Mouse (Mus musculus) ovary, postnatal 14 days (tissue): ENCODE data around the gene Pam.

Experiments used
- DNase-seq: peaks from one replicate; pipeline ENCODE4 v3.0.0; 2022; ENCODE audit warnings: low spot score

The Pam gene

DNA sequence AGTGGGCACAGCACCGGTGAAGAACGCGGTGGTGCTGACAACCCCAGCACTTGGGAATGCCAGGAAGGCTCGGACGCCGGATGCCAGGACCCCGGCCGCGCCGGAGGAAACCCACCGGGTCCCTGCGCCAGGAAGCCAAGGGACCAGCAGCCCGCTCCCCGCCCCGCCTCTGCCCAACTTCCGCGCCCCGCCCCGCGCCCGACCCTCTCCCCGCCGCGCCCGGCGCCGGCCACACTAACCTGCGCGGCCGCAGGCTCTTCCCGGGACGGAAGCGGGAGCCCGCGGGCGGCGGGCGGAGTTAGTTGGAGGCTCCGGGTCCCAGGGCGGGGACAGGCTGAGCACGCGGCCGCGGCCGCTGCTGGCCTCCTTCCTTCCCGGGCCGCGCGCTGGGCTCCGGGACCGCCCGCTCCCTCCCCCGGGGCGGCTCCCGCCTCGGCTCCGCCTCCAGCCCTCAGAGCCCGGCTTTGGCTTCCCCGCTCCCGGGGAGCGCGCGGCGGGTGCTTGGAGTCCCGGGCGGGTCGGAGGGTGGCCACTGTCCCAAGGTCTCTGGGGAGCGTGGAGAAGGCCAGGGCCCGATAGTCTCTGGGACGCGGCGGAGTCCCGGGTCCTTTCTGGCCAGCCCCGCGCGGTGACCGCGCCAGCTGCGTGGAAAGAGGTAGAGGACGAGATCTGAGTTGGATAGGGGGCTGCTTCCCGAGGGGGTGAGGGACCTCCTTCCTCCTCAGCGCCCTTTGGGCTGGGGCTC, at the start of gene Pam:
Gene Pam (minus strand): TSS at position 401 of the 745 bp plus-strand sequence.
- DNase-seq = peak; percentile 69

- DNase-seq = no peak
Observed at GRCm38 (mm10) chr1:98144845-98145244, 49.4 kb upstream of the Pam start.

DNA sequence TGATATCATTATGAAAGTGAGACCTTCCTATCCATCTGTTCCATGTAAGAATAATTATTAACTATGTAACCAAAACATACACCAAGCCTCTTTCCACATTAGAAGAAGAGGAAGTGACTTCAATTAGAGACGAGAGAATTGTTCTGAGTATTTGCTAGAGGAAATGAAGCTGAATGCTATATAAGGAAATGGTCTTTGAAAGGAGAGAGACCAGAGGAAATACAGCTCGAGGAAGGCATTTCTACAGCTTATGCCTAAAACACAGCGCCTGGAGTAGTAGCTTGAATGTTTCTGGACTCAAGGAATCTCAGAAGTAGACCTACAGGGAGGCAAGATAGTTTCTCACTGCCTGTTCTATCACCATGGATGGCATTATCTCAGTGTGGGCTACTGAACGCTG, 35.8 kb upstream of the Pam start:
- no peak for DNase-seq

DNA sequence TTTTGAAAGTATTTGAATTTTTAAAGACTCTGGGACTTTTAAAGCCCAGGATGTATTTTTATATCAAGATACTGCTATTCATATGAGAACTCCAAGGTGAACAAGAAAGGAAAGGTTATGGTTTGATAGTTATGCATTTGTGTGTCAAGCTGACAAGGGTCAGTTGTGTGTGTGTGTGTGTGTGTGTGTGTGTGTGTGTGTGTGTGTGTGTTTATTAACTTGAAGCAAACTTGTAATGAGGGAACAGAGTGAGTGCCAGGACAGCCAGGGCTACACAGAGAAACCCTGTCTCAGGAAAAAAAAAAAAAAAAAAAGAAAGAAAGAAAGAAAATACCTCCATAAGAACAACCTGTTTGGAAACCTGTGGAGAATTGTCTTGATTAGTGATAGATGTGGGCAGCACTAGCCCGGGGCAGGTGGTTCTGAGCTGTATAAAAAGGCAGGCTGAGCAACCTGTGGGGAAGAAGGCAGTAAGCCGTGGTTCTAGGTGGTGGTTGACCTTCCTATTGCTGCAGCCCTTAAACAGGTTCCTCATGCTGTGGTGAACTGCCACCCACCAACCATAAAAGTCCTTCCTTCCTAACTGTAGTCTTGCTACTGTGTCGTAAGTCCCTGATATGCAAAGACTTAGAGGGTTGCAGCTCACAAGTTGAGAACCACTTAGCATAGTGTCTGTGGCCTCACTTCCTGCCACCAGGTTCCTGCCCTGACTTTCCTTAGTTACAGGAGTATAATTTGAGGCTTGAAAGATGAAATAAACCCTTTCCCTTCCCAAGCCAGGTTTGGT, 34.3 kb upstream of the Pam start:
- DNase-seq = no peak

DNA sequence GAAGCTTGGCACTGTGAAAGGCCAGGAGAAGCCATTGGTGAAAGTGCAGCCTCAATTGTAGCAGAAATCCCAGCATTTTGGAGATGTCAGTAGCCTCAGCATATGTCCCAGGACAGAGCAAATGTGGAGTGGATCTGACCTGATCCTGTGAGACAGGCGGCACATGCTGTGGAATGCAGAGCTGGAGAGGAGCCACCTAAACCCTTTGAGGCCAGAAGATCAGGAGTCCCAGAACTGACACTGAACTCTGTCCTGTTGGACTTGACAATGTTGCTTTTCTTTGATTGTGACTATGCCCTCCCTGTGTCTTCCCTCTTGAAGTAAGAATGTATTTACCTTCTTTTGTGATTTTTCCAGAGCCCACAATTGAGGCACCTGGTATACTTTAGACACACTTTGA, 33.7 kb upstream of the Pam start:
- DNase-seq = no peak

GRCm38 (mm10) chr1:98128338-98129096, 33.1 kb upstream of the Pam start:
- no peak for DNase-seq

DNA sequence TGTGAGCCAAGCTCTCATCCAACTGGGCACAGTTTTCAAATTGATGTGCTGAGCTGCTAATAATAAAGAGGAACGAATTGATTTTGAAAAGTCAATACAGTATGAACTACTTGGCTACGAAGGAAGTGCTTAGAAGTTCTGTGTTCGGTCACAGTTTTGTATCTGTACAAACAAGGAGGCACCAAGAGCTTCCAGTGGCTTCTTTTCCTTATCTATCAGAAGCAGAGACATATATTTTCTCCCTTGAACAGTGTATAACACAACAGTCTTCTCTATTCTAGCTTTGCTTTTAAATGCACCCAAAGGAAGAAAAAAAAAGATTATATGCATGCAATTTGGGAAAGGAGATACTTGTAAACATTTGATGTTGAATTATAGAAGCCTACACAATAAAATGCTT, 30.8 kb upstream of the Pam start:
- no peak for DNase-seq

GRCm38 (mm10) chr1:98124727-98125126, 29.3 kb upstream of the Pam start:
- DNase-seq = no peak

DNA sequence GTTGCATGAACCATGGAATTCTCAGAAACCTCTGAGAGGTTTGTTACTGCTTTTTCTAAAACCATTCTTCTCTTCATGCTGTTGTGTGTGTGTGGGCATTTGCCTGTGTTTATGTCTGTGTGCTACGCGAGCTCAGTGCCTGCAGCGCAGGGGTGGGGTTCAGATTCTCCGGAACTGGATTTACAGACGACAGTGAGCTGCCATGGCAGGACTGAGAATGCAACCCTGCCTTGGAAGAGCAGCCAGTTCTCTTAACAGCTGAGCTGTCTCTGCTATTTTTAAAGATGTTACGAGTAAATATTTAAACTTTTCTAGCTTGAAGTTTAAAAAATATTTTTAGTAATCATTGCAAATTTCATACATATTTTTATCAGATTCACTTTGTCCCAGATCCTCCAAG, 24.1 kb upstream of the Pam start:
- no peak for DNase-seq

DNA sequence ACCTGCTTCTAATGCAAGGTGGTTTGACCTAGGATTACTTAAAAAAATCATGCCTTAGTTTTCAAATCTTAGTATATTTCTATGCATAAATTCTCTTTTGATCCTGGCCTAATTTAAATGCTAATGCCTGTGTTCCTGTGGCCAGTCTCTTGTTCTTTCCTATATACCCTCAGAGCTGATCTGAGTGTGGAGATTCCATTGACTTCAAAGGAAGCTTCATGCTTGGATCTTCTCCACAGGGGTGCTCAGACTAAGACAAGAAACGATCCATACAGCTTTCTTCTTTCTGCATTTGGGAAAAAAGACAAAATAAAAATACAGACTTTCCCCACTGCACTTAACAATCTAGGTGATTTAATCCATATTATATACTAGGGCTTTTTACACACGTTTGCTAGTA, 12.2 kb upstream of the Pam start:
- DNase-seq = no peak

DNA sequence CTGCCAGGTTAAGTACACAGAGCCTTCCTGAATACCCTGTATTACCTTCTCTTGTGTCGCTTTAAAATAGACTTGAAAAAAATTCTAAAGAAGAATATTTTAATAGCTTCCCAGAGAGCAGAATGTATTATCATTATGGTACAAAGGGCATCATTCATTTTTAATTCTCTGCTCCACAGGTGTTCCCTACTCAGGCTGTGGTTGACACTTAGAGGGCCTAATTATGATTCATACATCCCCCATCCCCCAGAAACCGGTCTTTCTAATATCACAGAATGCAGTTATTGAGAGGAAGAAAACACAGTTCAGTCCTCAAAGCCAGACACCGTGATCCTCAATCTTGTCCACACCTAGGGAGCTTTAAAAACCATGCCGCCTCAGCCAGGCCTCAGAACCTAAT, 4.0 kb upstream of the Pam start:
- no peak for DNase-seq

DNA sequence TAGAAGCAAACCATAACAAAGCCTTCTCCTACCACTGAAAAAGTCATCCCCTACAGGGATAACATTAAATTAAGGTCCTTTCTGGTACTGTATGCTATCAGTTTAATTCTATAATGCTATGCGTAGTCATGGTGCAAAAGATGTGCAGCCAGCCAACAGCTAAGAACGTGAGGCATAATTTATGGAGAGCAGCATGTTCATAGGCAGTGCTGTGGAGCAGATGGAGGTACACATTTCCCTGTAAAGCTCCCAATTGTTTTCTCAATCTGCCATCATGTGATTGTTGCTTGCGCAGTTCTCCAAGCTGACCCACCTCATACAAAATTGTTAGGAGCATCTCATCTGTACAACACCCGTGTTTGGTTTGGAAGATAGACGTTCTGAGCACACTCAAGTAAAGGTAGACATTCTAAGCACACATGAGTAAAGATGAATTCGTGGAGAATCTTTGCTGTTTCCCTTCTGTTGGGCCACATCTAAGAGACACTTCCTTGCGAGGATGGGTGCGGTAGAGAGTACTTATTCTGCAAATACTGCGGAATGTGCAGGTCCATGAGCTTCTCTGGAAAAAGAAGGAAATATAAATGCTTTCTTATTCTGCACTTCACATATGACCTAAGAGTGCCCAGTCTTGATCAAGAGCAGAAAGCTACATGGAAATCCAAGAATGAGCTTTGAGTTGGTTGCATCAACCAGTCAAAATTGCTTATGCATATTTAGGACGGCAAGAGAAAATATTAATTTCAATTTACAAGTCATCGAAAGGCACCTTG, 2.7 kb upstream of the Pam start:
- no peak for DNase-seq

DNA sequence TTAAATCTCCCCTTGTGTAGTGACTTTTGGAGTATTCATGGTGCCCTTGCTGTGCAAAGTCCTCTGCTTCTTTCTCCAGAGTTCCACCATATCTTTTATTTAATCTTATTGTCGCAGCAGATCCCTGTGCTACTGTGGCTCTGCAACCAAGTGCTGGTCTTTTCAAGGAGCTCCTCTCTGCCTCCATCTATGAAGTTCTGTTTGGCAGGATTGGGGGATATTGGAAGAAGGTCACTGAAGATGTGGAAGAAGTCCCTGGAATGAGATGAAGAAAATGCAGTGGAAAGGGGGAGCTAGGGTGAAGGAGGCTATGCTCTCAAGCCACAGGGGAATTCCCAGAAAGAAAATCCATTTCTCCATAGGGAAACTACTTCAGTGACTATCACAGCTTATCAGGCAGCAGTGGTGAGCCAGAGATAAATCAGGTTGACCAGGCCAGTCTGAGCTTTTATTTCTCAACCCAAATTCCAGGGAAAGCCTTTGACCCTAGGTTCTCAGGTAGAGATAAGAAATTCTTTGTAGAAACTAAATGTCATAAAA, 1.0 kb upstream of the Pam start:
- DNase-seq = no peak

GRCm38 (mm10) chr1:98095991-98096330, 515 bp upstream of the Pam start:
- no peak for DNase-seq

DNA sequence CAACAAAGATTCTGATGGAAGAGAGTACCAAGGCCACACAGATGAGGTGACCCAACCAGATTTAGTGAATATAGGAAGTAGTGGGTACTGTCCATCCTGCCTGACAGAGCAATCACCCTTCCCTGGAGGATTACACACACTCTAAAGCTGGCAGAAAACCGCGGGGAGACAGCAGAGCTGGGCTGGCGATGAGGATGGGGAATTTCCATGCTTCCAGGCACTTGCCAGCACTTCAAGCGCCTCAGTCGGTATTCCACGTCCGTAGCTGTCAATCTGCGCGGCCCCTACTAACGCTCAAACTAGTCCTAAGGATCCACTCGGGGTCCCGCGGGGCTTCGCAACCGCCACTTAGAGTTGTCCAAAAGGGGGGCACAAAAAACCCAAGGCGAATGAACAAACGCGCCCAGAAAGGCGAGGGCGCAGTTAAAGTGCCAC, 618 bp downstream of the Pam start:
- peak; percentile 18 for DNase-seq

- no peak for DNase-seq
Observed at GRCm38 (mm10) chr1:98089336-98089975, 6.0 kb downstream of the Pam start.

DNA sequence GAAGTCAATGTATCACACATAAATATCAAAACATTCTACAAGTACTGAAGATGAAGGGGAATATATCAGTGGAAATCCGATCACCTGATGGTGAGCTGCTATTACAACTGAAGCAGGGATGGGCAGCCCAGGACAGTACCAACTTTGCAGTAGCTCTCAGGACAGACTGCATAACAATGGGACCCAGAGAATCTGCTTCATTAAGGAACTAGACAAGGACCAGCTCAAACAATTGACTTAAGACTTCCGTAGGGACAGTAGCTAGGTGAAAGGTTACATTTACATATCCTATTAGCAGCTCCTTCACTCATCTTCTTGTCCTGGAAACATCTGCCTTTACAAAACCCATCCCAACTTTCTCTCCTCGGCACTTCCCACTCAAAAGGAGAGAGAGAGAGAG, 9.0 kb downstream of the Pam start:
- no peak for DNase-seq

GRCm38 (mm10) chr1:98084596-98085274, 10.7 kb downstream of the Pam start:
- DNase-seq = no peak

- no peak for DNase-seq
Observed at GRCm38 (mm10) chr1:98083508-98083907, 11.9 kb downstream of the Pam start.

- no peak for DNase-seq
Observed at GRCm38 (mm10) chr1:98082988-98083387, 12.5 kb downstream of the Pam start.

GRCm38 (mm10) chr1:98080431-98080830, 15.0 kb downstream of the Pam start:
- DNase-seq = no peak
